Mouse (Mus musculus) cortical plate, adult 2 months (tissue): ENCODE results near the gene Slc39a13.
"Not testable (repeated sequence)": the region's sequence is repeated elsewhere in the genome, so short reads cannot be mapped to it uniquely, and the experiment has no call there.

Experiments
- CTCF ChIP-seq: fragments of 200-500 bp; IDR thresholded peaks from 2 replicates; pipeline ENCODE4 v1.5.1; 2011; ENCODE audit warnings: mild to moderate bottlenecking, control low read depth, low read length; ENCODE audit not compliant: insufficient read depth; ENCODE audit errors: extremely low read depth
- POLR2A ChIP-seq: fragments of 200-500 bp; IDR thresholded peaks from 2 replicates; pipeline ENCODE4 v1.6.1; 2011; ENCODE audit warnings: mild to moderate bottlenecking, low read length, control low read depth; ENCODE audit not compliant: insufficient read depth; ENCODE audit errors: extremely low read depth

- TF ChIP-seq CTCF, POLR2A: not testable (repeated sequence)
Observed at GRCm38 (mm10) chr2:91022266-91022665, 48.0 kb downstream of the Slc39a13 start.
